Mouse (Mus musculus): ENCODE data around the gene Ankle2. TPM values are rescaled to one million over a fixed set of nuclear protein-coding genes. Genes with fewer than 3 reads are reported as not detected.
A peak's percentile ranks its signal among the peaks of the same experiment; 100 is the strongest.

Gene Ankle2
- polyA plus RNA-seq (2014; fragmentation: Nextera tagmentation; extraction: Ambion mirVana) = 44.4 and 47.5 TPM in 2 replicates

DNA sequence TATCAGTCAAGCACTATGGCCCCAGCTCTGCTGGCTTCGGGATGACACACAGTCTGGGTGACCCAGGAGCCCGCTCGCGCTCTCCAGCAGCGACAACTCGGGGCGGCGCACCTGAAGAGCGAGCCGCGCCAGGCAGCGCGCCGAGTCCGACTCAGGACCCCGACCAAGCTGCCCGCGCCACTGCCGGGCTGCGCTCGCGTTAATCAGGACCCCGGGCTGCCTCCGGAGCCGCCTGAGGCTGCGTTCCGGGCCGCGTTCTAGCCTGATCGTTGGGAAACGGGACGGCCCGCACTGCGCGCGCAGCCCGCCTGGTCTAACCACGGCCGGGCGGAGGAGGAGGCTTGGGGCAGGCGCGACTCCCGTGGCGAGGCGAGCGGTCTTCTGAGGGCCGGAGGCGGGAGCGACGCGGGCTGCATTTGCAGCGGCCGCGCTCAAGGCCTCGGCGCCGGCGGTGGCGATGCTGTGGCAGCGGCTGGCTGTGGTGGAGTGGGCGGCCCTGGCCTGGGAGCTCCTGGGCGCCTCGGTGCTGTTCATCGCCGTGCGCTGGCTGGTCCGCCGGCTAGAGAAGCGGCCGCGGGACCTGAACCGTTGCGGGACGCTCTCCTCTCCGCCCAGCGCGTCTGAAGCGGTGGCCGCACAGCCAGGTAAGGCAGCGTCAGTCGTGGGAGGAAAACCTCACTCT is at the start of gene Ankle2:
TSS of gene Ankle2 (plus strand) at position 225 of the 682 bp plus-strand sequence.
- H3K27me3 ChIP-seq (ENCODE audit: control insufficient read depth, insufficient read depth, low read length) = no peaks in the 10 kb centered on the region
- H3K27ac ChIP-seq (replicated peaks; ENCODE audit: low read depth, low read length) = peak within 1 kb of the TSS; percentile 93
- peak within 1 kb of the TSS; percentile 97 for H3K9ac ChIP-seq (ENCODE audit: low read length)
- H3K4me2 ChIP-seq (ENCODE audit: low read depth, severe bottlenecking) = peak within 1 kb of the TSS; percentile 61
- H3K9me3 ChIP-seq (ENCODE audit: control insufficient read depth, low read length) = no peaks in the 10 kb centered on the region
- peak; percentile 96 for DNase-seq (ENCODE audit: low spot score)
- H3K4me3 ChIP-seq (ENCODE audit: low read depth, low read length) = peak within 1 kb of the TSS; percentile 96
- under 1% methylated on average over 76 of the region's 81 CpGs for WGBS
- peaks cover 4% of the 10 kb centered on the region for H3K4me1 ChIP-seq (ENCODE audit: control insufficient read depth, insufficient read depth, low read length)
- peak; percentile 95 for ATAC-seq (ENCODE audit: insufficient number of reproducible peaks, low FRiP score, low TSS enrichment, low read depth)
- H3K36me3 ChIP-seq (ENCODE audit: control insufficient read depth, insufficient read depth, low read length) = no peaks in the 10 kb centered on the region

DNA sequence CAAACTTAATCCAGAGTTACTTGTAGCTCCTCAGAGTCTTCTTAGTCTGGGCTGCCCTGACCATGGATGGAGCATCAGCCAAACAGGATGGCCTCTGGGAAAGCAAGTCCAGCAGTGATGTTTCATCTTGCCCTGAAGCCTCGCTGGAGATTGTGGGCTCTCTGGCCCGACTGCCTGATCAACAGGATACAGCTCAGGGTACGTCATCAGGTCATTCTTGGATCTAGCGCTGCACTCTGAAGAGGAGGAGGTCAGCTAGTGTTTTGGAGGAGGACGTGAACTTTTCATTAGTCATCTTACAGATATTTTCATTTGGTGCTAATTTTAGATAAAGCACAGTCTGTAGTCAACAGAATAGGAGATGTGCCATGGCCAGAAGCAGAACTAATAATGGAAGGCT is 49.1 kb upstream of the Ankle2 start:
- Histone ChIP-seq H3K36me3 (ENCODE audit: control insufficient read depth, insufficient read depth, low read length) (peaks cover 12% of the 10 kb centered on the region), H3K4me3 (ENCODE audit: low read depth, low read length) (no peak overlapping the region), H3K9ac (ENCODE audit: low read length) (no peak overlapping the region), H3K9me3 (ENCODE audit: control insufficient read depth, low read length) (no peaks in the 10 kb centered on the region), H3K27ac (replicated peaks; ENCODE audit: low read depth, low read length) (no peak overlapping the region), H3K4me2 (ENCODE audit: low read depth, severe bottlenecking) (no peak overlapping the region), H3K4me1 (ENCODE audit: control insufficient read depth, insufficient read depth, low read length) (no peaks in the 10 kb centered on the region), H3K27me3 (ENCODE audit: control insufficient read depth, insufficient read depth, low read length) (no peaks in the 10 kb centered on the region)
- 96% methylated on average over 5 of the region's 5 CpGs for WGBS
- DNase-seq (ENCODE audit: low spot score) = no peak
- no peak for ATAC-seq (ENCODE audit: insufficient number of reproducible peaks, low FRiP score, low TSS enrichment, low read depth)

GRCm38 (mm10) chr5:110203164-110203895 is 27.5 kb upstream of the Ankle2 start:
- Histone ChIP-seq H3K4me2 (ENCODE audit: low read depth, severe bottlenecking) (no peak overlapping the region), H3K36me3 (ENCODE audit: control insufficient read depth, insufficient read depth, low read length) (peaks cover 11% of the 10 kb centered on the region; the same call in 1 of the 2 replicates), H3K27ac (replicated peaks; ENCODE audit: low read depth, low read length) (no peak overlapping the region), H3K27me3 (ENCODE audit: control insufficient read depth, insufficient read depth, low read length) (no peaks in the 10 kb centered on the region), H3K4me3 (ENCODE audit: low read depth, low read length) (no peak overlapping the region), H3K4me1 (ENCODE audit: control insufficient read depth, insufficient read depth, low read length) (no peaks in the 10 kb centered on the region), H3K9ac (ENCODE audit: low read length) (no peak overlapping the region), H3K9me3 (ENCODE audit: control insufficient read depth, low read length) (no peaks in the 10 kb centered on the region)
- 87% methylated on average over 10 of the region's 10 CpGs for WGBS
- ATAC-seq (ENCODE audit: insufficient number of reproducible peaks, low FRiP score, low TSS enrichment, low read depth) = no peak
- no peak for DNase-seq (ENCODE audit: low spot score)

- no peaks in the 10 kb centered on the region for H3K4me1 ChIP-seq (ENCODE audit: control insufficient read depth, insufficient read depth, low read length)
- no peak overlapping the region for H3K4me2 ChIP-seq (ENCODE audit: low read depth, severe bottlenecking)
- H3K36me3 ChIP-seq (ENCODE audit: control insufficient read depth, insufficient read depth, low read length) = peaks cover 16% of the 10 kb centered on the region; the same call in 1 of the 2 replicates
- H3K9me3 ChIP-seq (ENCODE audit: control insufficient read depth, low read length) = no peaks in the 10 kb centered on the region
- DNase-seq (ENCODE audit: low spot score) = no peak
- no peak overlapping the region for H3K27ac ChIP-seq (replicated peaks; ENCODE audit: low read depth, low read length)
- no peak overlapping the region for H3K4me3 ChIP-seq (ENCODE audit: low read depth, low read length)
- WGBS = 85% methylated on average over 6 of the region's 6 CpGs
- no peaks in the 10 kb centered on the region for H3K27me3 ChIP-seq (ENCODE audit: control insufficient read depth, insufficient read depth, low read length)
- no peak for ATAC-seq (ENCODE audit: insufficient number of reproducible peaks, low FRiP score, low TSS enrichment, low read depth)
- H3K9ac ChIP-seq (ENCODE audit: low read length) = no peak overlapping the region
Measured at GRCm38 (mm10) chr5:110204777-110205176, 26.0 kb upstream of the Ankle2 start.

DNA sequence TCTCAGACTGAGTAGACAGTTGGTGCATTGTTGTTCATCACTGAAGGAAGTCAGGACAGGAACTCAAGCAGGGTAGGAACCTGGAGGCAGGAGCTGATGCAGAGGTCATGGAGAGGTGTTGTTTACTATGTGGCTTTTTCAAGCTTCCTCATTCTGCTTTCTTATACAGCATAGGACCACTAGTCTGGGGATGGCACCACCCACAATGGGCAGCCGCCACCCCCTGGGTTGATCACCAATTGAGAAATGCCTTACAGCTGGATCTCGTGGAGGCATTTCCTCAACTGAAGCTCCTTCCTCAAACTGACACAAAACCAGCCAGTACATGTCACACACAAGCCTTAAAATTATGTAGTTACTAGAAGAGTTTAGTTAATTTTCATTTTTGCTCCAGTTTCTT is 19.5 kb upstream of the Ankle2 start:
- Histone ChIP-seq H3K36me3 (ENCODE audit: control insufficient read depth, insufficient read depth, low read length) (peaks cover 23% of the 10 kb centered on the region), H3K27me3 (ENCODE audit: control insufficient read depth, insufficient read depth, low read length) (no peaks in the 10 kb centered on the region), H3K4me2 (ENCODE audit: low read depth, severe bottlenecking) (no peak overlapping the region), H3K9me3 (ENCODE audit: control insufficient read depth, low read length) (no peaks in the 10 kb centered on the region), H3K9ac (ENCODE audit: low read length) (no peak overlapping the region), H3K4me1 (ENCODE audit: control insufficient read depth, insufficient read depth, low read length) (no peaks in the 10 kb centered on the region), H3K27ac (replicated peaks; ENCODE audit: low read depth, low read length) (no peak overlapping the region), H3K4me3 (ENCODE audit: low read depth, low read length) (no peak overlapping the region)
- no peak for DNase-seq (ENCODE audit: low spot score)
- no peak for ATAC-seq (ENCODE audit: insufficient number of reproducible peaks, low FRiP score, low TSS enrichment, low read depth)
- WGBS = 95% methylated on average over 2 of the region's 2 CpGs

- DNase-seq (ENCODE audit: low spot score) (no peak), ATAC-seq (ENCODE audit: insufficient number of reproducible peaks, low FRiP score, low TSS enrichment, low read depth) (no peak)
- H3K27ac ChIP-seq (replicated peaks; ENCODE audit: low read depth, low read length) = no peak overlapping the region
- WGBS = 91% methylated on average over 3 of the region's 3 CpGs
- H3K9me3 ChIP-seq (ENCODE audit: control insufficient read depth, low read length) = no peaks in the 10 kb centered on the region
- H3K9ac ChIP-seq (ENCODE audit: low read length) = no peak overlapping the region
- H3K4me3 ChIP-seq (ENCODE audit: low read depth, low read length) = no peak overlapping the region
- H3K36me3 ChIP-seq (ENCODE audit: control insufficient read depth, insufficient read depth, low read length) = peaks cover 25% of the 10 kb centered on the region
- H3K4me1 ChIP-seq (ENCODE audit: control insufficient read depth, insufficient read depth, low read length) = no peaks in the 10 kb centered on the region
- no peaks in the 10 kb centered on the region for H3K27me3 ChIP-seq (ENCODE audit: control insufficient read depth, insufficient read depth, low read length)
- no peak overlapping the region for H3K4me2 ChIP-seq (ENCODE audit: low read depth, severe bottlenecking)
Measured at GRCm38 (mm10) chr5:110216780-110217179, 14.0 kb upstream of the Ankle2 start.

DNA sequence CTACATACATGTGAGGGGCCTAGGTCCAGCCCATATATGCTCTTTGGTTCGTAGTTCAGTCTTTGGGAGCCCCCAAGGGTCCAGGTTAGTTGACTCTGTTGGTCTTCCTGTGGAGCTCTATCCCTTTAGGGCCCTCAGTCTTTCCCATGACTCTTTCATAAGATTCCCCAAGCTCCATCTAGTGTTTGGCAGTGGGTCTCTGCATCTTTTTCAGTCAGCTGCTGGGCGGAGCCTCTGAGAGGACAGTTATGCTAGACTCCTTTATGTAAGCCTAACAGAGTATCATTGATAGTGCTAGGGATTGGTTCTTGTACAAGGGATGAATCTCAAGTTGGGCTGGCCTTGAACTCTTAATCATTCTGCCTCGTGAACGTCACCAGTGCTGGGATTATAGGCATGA is 10.5 kb upstream of the Ankle2 start:
- Histone ChIP-seq H3K27me3 (ENCODE audit: control insufficient read depth, insufficient read depth, low read length) (no peaks in the 10 kb centered on the region), H3K9me3 (ENCODE audit: control insufficient read depth, low read length) (no peaks in the 10 kb centered on the region), H3K4me1 (ENCODE audit: control insufficient read depth, insufficient read depth, low read length) (no peaks in the 10 kb centered on the region), H3K4me2 (ENCODE audit: low read depth, severe bottlenecking) (no peak overlapping the region), H3K9ac (ENCODE audit: low read length) (no peak overlapping the region), H3K27ac (replicated peaks; ENCODE audit: low read depth, low read length) (no peak overlapping the region), H3K4me3 (ENCODE audit: low read depth, low read length) (no peak overlapping the region), H3K36me3 (ENCODE audit: control insufficient read depth, insufficient read depth, low read length) (peaks cover 15% of the 10 kb centered on the region; the same call in 1 of the 2 replicates)
- WGBS = 96% methylated on average over 4 of the region's 4 CpGs
- ATAC-seq (ENCODE audit: insufficient number of reproducible peaks, low FRiP score, low TSS enrichment, low read depth) (no peak), DNase-seq (ENCODE audit: low spot score) (no peak)

DNA sequence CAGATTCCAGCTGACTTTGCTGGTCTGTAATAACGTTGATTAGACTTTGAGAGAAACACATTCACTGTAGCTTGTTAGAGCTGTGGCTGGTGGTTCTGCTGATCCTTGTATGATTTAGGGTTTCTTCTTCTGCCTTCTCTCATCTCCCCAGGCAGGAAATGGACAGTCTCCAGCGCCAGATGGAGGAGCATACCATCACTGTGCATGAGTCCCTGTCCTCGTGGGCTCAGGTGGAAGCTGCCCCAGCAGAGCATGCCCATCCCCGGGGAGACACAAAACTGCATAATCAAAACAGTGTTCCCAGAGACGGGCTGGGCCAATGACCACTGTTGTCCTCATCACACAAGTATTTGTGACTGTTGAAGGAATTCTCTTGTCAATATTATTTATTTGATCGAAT is 8.0 kb upstream of the Ankle2 start:
- no peak for ATAC-seq (ENCODE audit: insufficient number of reproducible peaks, low FRiP score, low TSS enrichment, low read depth)
- H3K36me3 ChIP-seq (ENCODE audit: control insufficient read depth, insufficient read depth, low read length) = peaks cover 12% of the 10 kb centered on the region; the same call in 1 of the 2 replicates
- DNase-seq (ENCODE audit: low spot score) = no peak
- WGBS = 86% methylated on average over 6 of the region's 6 CpGs
- no peak overlapping the region for H3K4me3 ChIP-seq (ENCODE audit: low read depth, low read length)
- no peak overlapping the region for H3K4me2 ChIP-seq (ENCODE audit: low read depth, severe bottlenecking)
- no peak overlapping the region for H3K27ac ChIP-seq (replicated peaks; ENCODE audit: low read depth, low read length)
- H3K4me1 ChIP-seq (ENCODE audit: control insufficient read depth, insufficient read depth, low read length) = no peaks in the 10 kb centered on the region
- no peaks in the 10 kb centered on the region for H3K27me3 ChIP-seq (ENCODE audit: control insufficient read depth, insufficient read depth, low read length)
- H3K9me3 ChIP-seq (ENCODE audit: control insufficient read depth, low read length) = no peaks in the 10 kb centered on the region
- no peak overlapping the region for H3K9ac ChIP-seq (ENCODE audit: low read length)
